Mouse (Mus musculus) spleen, postnatal 14 days (tissue): ENCODE measurements around the gene E2f8.
A peak's percentile ranks its signal among the peaks of the same experiment; 100 is the strongest.

ENCODE experiments used
- DNase-seq, 2 experiments: peaks; one replicate each; pipeline ENCODE4 v3.0.0; 2021 to 2022; ENCODE audit warnings: low spot score in 2 of 2

The E2f8 gene

GRCm38 (mm10) chr7:48881486-48881885, at the start of gene E2f8:
Gene E2f8, minus strand, starts transcription at chr7:48881596.
- peak; percentile 70 to 78 for DNase-seq

DNA sequence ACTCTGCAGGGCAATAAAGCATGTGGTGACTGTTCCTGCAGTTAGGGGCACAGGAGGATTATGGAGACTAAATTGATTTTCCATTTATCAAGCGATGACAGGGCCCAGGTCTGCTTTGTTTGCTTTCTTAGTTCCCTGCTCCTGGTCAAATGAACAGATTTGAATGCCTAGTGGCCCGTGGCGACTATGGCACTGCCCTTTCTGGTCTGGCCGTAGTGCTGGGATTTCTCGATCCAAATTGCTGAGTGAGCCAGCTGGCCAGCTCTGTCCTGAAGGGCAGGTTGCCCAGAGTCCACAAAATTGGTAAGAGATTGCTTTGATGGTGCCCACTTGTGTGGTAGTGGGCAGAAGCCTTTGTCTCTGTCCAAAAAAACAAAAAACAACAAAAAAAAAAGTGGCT, 49.0 kb upstream of the E2f8 start:
- no peak for DNase-seq

- DNase-seq, result peak in 1 of 2 experiments; percentile 39
Observed at GRCm38 (mm10) chr7:48928364-48928763, 47.0 kb upstream of the E2f8 start.

- DNase-seq, result no peak
Observed at GRCm38 (mm10) chr7:48925214-48925613, 43.8 kb upstream of the E2f8 start.

- no peak for DNase-seq
Observed at GRCm38 (mm10) chr7:48923620-48924019, 42.2 kb upstream of the E2f8 start.

DNA sequence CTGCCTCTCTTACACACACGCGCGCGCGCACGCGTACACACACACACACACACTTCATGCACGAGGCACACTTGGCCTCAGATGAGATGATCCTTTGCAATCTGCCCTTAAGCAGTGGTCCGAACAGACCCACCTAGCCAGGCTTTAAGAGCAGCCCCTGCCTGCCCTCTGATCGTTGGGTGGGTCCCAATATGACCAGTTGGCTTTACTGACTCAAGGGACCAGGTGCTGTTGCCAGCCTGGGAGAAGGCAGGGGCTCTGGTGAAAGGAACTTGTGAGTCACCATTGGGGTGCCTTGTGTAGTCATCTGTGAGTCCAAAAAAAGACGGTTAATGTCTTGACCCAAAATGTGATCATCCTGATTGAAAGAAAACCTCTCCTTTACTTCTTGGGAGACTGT, 37.0 kb upstream of the E2f8 start:
- no peak for DNase-seq

GRCm38 (mm10) chr7:48917988-48918387, 36.6 kb upstream of the E2f8 start:
- DNase-seq, result no peak

DNA sequence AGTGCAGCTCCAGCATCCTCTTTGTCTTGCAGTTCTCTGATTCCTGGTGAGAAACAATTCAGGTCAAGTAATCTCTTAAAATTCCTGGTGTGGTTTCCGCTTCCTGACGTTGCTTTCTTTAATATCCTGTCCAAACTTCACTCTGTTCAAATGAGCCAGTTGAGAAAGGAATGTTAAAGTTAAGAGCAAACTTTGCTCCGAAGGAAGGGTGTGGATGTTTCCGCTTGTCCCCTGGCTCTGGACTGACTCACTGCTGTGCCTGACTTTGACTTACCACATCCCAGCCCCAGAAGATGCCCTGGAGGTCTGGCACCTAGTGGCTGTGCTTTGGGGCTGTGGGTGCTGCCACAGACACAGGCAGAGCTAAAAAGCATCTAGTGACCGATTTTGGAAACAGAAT, 36.1 kb upstream of the E2f8 start:
- no peak for DNase-seq

GRCm38 (mm10) chr7:48914630-48915506, 33.5 kb upstream of the E2f8 start:
- no peak for DNase-seq

DNA sequence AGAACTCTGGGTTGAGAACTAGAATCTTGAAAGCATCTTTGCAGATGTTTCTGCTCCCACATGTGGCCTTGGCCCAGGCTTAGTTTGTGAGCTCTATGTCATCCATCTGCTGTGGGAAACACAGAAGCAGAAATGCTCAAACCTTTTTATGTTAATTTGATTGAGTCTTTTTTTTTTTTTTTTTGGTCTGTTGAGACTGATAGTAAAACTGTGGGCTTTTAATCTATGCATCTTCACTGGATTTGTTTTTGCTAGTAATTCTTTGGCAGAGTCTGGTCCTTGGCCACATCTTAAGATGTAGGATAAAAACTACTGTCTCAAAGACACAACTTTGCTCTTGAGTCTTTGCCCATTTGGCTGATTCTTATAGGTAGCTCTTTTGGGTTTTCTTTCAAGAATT, 29.8 kb upstream of the E2f8 start:
- no peak for DNase-seq

- no peak for DNase-seq
Observed at GRCm38 (mm10) chr7:48910282-48910681, 28.9 kb upstream of the E2f8 start.

DNA sequence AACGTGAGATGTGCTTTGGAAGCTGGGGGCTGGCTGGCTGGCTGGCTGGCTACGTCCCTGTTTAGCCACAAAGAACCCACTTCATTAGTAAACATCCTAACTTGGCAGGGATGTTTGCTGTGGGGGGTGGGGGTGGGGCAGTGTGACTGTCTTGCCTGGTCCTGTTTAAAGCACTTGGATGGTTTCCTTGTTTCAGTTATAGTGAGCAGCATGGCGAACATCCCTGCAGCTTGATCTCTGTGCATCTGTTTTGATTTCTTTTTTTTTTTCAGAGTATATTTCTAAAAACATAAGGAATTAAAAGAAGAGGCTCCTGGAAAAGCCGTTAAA, 27.9 kb upstream of the E2f8 start:
- no peak for DNase-seq

DNA sequence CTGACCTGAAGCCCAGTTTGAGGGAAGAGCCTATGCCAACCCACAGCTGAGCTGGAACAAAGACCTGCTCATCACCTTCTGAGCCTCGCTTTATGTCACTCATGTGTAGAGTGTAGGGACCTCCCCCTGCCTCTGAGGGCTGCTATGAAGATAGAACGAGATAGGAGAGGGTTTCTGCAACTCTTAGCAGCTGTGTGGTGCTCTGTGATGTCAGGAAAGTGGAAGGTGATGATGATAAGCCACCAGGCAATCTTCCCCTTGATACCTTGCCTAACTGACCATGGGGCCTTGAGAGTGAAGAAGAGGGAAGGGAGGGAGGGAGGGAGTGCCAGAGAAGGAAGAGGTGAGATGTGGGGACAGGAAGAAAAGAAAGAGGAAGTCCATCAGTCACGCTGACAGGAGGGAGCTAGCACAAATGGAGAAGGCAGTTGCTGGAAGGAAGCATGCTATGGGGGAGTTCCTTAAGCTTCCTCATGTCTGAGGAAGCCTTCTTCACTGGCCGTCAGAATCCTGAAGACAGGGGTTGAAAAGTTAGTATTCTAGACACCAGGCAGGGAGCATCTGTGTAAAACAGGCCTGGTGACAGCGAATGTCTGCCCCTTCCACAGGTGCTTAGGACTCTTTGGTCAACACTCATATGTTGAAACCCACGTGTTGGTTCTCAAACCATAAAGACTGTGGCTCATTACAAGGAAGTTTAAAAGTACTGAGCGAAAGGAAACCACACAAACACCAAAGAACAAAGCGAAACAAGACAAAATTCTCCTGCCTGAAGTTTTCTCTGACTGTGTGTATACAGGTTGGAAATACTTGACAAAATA, 27.3 kb upstream of the E2f8 start, which contains the start of gene Nav2:
Nav2 (plus strand) TSS at position 196 of the 821 bp plus-strand sequence.
- DNase-seq, result no peak

DNA sequence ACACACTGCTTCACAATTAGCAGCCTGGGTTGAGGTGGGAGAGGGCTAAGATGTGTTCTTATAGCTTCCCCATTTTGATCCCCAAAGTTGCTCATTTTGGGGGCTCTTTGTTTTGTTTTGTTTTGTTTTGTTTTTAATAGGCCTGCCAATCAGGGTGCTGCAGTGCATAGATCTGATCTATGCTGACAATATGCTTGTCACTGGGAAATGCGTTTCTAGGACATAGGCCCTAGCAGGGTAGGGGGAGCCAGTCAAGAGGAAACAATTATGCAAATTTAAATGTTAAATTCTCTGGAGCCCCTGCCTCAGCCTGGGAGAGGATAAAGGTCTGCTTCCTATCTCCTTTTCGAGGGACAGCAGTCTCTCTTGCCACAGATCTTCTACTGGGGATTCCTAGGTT, 21.1 kb upstream of the E2f8 start:
- DNase-seq, result no peak

DNA sequence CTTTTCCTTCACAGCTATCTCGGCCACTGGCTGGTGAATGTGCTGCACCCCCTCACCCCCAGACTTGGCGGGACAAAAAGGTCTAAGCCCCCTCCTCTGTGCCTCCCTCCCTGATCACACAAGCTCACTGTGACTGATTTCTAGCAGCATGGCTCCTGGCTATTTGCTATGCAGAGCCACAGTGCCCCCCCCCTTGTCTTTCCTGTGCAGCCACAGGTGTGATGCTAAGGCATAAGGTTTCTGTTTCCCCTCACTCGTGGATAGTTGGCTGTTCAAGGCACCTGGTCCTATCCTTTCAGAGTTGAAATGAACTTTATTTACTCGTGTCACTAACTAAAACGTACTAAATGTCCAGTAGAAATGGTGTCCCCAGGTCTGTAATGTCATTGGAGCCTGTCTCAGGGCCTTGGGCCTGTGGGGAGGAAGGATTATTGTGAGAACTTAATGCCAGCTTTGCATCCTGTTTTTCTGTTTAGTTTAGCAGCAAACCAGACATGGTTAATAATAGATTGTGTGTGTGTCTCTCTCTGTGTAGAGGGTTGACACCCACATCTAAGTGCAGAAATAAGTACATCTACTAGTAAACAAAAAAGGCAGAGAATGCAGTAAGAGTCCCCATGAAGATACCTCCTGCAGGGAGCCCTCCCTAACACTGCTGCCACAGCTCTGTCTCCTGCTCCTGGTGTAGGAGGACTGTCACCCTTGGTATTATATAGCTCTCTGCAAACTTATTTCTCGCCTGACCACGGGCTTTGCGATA, 19.2 kb upstream of the E2f8 start:
- no peak for DNase-seq

- DNase-seq, result no peak
Observed at GRCm38 (mm10) chr7:48898416-48898815, 17.0 kb upstream of the E2f8 start.

GRCm38 (mm10) chr7:48897539-48898163, 16.3 kb upstream of the E2f8 start:
- DNase-seq, result no peak

DNA sequence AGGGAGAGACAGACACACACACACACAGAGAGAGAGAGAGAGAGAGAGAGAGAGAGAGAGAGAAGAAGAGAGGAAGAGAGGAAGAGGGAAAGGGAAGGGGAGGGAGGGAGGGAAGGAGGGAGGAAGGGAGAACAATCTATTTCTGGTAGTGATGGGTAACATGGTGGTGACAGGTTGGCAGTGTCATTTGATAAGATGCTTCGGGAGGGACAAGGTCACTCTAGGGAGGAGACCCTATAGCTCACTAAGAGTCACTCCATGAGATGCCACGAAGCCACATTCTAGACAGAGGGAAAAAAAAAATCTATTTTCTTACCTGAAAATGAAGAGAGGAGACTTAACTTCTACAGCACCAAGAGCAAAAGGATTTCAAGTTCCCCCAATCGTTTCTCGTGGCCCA, 14.7 kb upstream of the E2f8 start:
- DNase-seq, result no peak

GRCm38 (mm10) chr7:48895475-48895874, 14.1 kb upstream of the E2f8 start:
- no peak for DNase-seq

DNA sequence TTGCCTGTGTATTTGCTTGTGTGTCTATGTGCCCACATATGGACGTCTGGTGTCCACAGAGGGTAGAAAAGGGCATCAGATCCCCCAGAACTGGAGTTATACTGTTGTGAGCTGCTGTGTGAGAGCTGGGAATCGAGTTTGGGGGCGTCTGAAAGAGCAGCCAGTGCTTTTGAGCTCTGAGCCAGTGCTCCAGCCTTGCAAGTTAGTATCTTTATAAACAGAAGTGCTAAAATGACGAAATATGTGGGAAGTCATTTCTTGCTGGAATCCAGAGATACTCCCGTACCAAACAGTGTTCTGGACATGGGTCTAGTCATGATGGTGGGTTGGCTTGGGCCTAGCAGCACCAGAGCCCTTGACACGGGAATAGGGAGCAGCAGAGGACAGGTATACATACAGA, 13.4 kb upstream of the E2f8 start:
- no peak for DNase-seq

DNA sequence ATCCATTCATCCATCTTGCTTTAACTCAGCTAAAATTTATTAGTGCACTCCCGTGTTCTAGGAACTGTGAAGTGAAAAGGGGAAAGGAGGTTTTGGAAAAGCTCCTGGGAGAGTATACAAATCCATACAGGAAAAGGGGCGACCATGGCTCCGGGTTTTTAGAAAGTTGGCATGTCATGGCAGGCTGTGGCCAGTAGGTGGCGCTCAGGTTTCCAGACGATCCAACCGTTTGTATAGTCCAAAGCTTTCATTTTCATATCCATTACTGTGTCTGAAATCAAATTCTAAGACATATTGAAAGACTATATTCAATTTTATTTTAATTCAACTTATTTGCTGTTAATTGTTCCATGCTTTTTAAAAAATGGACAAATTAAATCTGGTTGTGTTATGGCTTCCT, 12.8 kb upstream of the E2f8 start:
- peak in 1 of 2 experiments; percentile 60 for DNase-seq

- DNase-seq, result no peak
Observed at GRCm38 (mm10) chr7:48893093-48893492, 11.7 kb upstream of the E2f8 start.
